Mouse (Mus musculus) lung, embryonic 15.5 days (tissue): ENCODE results near the gene Gpr156. TPM values are rescaled to one million over a fixed set of nuclear protein-coding genes. Genes with fewer than 3 reads are reported as not detected.
A peak's percentile ranks its signal among the peaks of the same experiment; 100 is the strongest.

Experiments used
- ATAC-seq: fragments of 200-750 bp; cut with Nextera tagmentation; 2 replicates; pipeline ENCODE4 v1.8.0; 2017; ENCODE audit warnings: moderate number of reproducible peaks, borderline replicate concordance; ENCODE audit not compliant: low FRiP score, low TSS enrichment; ENCODE audit errors: extremely low read depth
- H3K27ac ChIP-seq: fragments of 300-500 bp; sonication (generic); 2 replicates; pipeline ENCODE4 v1.5.1; 2015; ENCODE audit warnings: moderate library complexity, mild to moderate bottlenecking, inconsistent platforms
- H3K27me3 ChIP-seq: fragments of 300-500 bp; sonication (generic); 2 replicates; pipeline ENCODE4 v1.6.1; 2015; ENCODE audit warnings: inconsistent platforms
- H3K36me3 ChIP-seq: fragments of 300-500 bp; sonication (generic); 2 replicates; pipeline ENCODE4 v1.6.1; 2015; ENCODE audit warnings: inconsistent platforms
- H3K4me1 ChIP-seq: fragments of 300-500 bp; sonication (generic); 2 replicates; pipeline ENCODE4 v1.6.1; 2015; ENCODE audit warnings: inconsistent platforms
- H3K4me2 ChIP-seq: fragments of 300-500 bp; sonication (generic); 2 replicates; pipeline ENCODE4 v1.6.1; 2015; ENCODE audit warnings: inconsistent platforms, mild to moderate bottlenecking, moderate library complexity
- H3K4me3 ChIP-seq: fragments of 300-500 bp; sonication (generic); 2 replicates; pipeline ENCODE4 v1.5.1; 2015; ENCODE audit warnings: mild to moderate bottlenecking, inconsistent platforms
- H3K9ac ChIP-seq: fragments of 300-500 bp; sonication (generic); 2 replicates; pipeline ENCODE4 v1.6.1; 2015; ENCODE audit warnings: inconsistent platforms
- H3K9me3 ChIP-seq: fragments of 300-500 bp; sonication (generic); 2 replicates; pipeline ENCODE4 v1.6.1; 2016; ENCODE audit warnings: inconsistent platforms
- WGBS: fragments of 180-500 bp; shearing (Covaris S2); methylation state at CpG from one replicate; pipeline ENCODE4 v1.1.7; 2015; 5-methylcytosine and 5-hydroxymethylcytosine counted together
- polyA plus RNA-seq: library from polyadenylated mRNA; unstranded; fragments of >200 nt; fragmentation: Nextera tagmentation; extraction: Ambion mirVana; gene quantifications from 2 replicates; pipeline ENCODE4 v1.2.1, GENCODE M21; 2015

Gene Gpr156
- polyA plus RNA-seq, 1 experiment from 2014 or later, result 0.67 TPM

DNA sequence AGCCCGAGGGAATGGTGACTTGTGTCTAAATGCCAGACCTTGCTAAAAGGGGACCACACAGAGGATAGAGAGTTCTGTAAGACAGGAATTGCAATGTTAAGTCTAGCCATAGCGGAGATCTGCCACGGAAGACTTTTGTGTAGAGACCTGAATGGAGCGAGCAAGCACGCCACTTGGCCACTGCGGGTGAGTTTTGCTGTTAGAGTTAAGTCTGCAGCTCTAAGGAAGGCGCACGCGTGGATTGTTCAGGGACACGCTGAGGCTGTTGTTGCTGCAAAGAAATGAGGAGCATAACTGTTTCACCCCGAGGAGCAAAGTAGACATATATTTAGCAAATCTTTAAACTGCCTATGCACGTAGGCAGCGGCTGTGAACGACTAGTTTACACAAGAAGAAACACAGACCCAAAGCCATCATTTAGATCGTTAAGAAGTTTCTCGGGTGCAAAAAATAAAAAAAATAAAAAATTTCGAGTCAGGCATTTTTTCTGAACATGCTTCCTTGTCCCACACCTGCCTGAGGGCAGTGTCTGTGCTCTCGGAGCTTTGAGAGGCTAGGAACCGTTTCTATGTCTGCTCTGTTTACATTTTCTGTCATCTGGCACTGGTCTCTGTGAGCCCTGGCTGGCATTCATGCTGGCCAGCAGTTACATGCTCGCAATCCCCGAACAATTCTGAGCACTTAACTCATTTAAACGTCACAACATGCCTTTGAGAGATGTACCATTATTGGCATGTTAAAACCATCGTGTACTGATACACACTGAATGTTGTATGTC lies 131.7 kb downstream of the Gpr156 start:
- no peaks in the 10 kb centered on the region for H3K4me1 ChIP-seq
- WGBS, result 41% methylated on average over 23 of the region's 23 CpGs
- H3K36me3 ChIP-seq, result no peaks in the 10 kb centered on the region
- no peak overlapping the region for H3K27ac ChIP-seq
- H3K9me3 ChIP-seq, result no peaks in the 10 kb centered on the region
- no peak for ATAC-seq
- peak overlapping the region; percentile 35 for H3K4me2 ChIP-seq
- no peak overlapping the region for H3K4me3 ChIP-seq
- no peak overlapping the region for H3K9ac ChIP-seq
- H3K27me3 ChIP-seq, result no peaks in the 10 kb centered on the region

Other genes starting within 250 kb of the Gpr156 start
- 520 and 550 TPM in 2 replicates for gene Fstl1, start 139.6 kb upstream of the Gpr156 start, polyA plus RNA-seq
- 0.22 and 0.38 TPM in 2 replicates for gene Gm36028, start 55.4 kb upstream of the Gpr156 start, polyA plus RNA-seq
- 62.5 and 62.7 TPM in 2 replicates for gene Lrrc58, start 48.1 kb upstream of the Gpr156 start, polyA plus RNA-seq
- 51.1 and 52.7 TPM in 2 replicates for gene Gsk3b, start 172.5 kb downstream of the Gpr156 start, polyA plus RNA-seq